Mouse (Mus musculus) natural killer cell, adult 2 months (primary cell): Measurements from ENCODE around the gene Alkbh6.

Experiments used
- DNase-seq, 2 experiments: peaks; one replicate each; pipeline ENCODE4 v3.0.0; 2022; ENCODE audit warnings: low spot score in 2 of 2

Gene Alkbh6

DNA sequence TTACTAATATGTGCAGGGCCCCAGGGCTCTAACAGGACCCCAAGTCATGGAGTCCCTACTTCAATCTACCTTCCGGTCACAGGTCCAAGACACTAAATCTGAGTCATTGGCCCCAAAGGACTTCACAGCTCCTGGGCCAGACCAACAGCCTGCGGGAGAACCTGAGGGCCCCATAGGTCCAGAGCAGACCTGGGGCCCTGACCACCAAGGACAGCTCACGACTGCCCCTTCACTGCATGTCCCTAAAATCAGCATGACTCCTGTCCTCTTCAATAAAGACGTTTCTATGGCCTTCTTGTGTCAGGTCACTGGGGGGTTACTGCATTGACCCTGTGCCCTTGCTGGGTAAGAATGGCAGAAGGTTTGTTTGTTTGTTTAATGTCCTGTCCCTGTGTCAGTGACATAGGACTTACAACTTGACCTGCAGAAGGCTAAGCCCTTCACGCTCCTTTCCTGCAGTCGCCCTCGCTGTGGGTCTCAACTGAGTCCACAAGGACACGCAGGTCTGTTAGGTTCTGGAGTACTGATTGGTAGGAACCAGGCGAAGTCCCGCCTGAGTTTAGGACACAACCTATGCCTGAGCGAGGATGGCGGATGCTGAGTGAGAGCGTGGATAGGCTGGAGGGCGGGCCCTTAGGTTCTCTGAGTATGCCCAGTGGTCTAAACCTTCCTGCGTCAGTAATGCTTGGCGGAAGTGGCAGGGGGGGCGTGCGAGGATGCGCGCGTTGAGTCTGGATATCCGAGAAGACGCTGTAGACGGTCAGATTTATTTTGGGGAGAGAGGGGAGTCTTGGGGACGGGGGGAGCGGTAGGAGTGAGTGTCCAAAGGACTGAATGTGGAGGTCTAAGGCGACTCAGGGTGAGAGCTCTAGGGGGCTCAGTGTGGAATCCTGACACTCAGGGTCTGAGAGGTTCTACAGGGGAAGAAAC lies at the start of gene Alkbh6:
Gene Alkbh6, plus strand, starts transcription at position 642 of the 930 bp plus-strand sequence.
- DNase-seq: peak; percentile 92 to 93

GRCm38 (mm10) chr7:30265041-30265440 lies 43.5 kb upstream of the Alkbh6 start:
- DNase-seq: no peak

DNA sequence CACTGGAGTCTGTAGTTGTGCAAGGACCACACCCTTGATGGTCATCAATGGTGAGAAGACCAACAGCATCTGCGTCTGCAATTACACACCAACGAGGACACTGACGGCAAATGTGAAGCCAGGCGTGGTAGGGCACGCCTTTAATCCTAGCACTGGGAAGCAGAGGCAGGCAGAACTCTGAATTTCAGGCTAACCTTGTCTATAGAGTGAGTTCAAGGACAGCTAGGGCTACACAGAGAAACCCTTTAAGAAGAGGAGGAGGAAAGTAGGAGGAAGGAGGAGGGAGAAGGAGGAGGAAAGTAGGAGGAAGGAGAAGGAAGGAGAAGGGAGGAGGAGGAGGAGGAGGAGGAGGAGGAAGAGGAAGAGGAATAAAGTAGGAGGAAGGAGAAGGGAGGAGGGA lies 43.0 kb upstream of the Alkbh6 start:
- no peak for DNase-seq

GRCm38 (mm10) chr7:30265935-30266334 lies 42.6 kb upstream of the Alkbh6 start:
- no peak for DNase-seq

DNA sequence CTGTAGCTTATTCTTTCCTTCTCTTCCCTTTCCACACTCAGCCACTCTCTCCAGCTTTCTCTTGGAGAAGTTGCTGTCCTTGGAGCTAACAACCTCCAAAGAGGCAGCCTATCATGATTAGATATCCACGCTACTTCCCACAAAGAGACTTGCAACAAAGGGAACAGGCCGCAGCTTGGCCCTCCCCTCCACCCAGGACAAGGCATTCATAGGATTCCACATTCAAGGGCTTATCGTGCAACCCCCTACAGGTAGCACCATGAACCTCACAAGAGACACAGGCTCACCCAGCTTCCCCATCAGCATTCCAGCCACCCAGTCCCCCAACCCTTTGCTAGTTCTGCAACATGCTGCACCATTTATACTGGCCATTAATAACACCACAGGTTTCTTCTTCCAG lies 41.7 kb upstream of the Alkbh6 start:
- DNase-seq: no peak

DNA sequence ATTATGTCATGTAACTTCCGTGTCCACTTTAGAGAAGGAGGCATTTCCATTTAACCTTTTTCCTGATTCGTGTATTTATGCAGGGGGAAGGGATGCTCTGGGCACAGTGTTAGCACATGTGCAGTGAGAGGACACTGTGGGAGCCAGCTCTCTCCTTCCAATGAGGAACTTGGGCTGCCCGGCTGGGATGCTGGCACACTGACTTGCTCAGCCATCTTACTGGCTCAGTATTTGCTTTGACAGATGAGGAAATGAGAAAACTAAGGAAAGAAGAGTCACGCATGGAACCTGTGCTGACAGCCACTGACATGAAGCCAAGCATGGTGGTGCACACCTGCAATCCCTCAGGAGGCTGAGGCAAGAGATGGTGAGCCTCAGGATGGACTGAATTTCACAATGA lies 38.9 kb upstream of the Alkbh6 start:
- no peak for DNase-seq

DNA sequence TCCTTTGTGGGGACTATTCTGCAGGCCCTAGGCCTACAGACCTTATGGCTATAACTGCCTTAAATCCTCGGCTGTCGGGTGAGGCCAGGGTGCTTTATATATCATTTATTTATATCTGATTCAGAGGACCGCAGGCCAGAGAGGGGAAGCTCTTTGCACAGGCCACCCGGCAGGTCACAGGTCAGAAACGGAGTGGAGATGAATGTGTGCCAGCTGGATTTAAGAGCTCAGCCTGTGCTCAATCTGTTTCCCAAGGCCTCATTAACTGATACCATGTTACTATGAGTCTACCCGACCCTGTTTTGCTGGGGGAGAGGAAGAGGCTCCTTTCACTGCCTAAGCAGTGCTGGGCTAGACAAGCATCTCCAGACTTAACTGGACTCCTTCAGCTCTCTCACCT lies 34.1 kb upstream of the Alkbh6 start:
- DNase-seq: no peak

DNA sequence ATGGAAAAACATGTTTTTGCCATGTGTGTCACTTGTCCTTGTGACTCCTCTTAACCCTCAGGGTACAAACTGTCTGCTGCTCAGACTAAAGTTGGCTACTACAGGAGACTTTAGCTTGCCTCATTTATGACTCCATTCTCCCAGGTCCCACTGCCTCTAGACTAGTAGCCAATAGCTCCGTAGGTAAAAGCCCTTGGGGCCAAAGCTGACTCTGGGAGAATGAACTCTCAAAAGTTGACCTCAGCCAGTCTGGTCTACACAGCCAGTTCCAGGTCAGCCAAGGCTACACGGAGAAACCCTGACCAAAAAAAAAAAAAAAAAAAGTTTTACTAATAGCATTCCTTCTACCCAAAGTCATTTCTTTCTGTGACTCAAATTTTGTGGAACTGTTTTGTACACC lies 29.6 kb upstream of the Alkbh6 start:
- DNase-seq: no peak

DNA sequence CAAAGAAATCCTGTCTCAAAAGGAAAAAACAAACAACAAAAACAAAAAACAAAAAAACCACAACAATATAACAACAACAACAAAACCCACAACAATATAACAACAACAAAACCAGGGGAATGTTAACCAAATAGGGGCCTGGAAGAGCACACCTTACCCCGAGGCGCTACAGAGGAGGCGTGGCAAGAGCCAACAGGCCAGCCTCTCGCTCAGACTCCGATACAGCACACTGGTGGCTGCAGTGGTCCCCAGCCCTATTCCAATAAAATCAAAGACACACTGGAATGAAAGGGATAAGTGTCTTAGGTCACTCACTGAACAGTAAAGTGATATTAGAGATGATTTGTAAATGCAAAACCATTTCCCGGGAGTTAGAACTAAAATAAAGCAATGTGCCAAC lies 29.0 kb upstream of the Alkbh6 start:
- DNase-seq: no peak

GRCm38 (mm10) chr7:30279951-30280669 lies 28.4 kb upstream of the Alkbh6 start, which contains the start of the genes Thap8 and Wdr62:
Thap8 (plus strand) TSS chr7:30280094.
Wdr62 (minus strand) TSS chr7:30280419.
- peak; percentile 90 to 92 for DNase-seq

DNA sequence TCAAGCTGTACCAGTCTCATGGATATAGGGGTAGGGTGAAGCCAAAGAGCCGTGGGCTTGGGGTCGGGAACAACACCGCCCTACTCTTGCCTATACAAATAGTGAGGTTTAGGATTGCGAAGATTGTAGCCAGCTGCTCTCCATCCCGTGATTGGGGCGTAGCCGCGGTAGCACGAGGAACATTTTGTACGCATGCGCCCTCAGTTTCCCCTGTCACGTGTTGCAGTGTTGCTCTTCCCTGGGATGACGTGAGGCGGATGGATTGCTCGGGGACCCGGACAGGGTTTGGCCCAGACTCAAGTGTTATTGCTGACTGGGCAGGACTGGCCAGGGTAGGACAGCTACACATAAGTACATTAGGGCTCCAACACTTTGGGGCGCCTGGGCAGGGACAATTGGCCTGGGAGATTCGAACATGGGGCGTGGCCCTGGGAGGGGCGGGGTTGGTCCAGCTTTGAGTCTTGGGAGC lies 27.8 kb upstream of the Alkbh6 start:
- DNase-seq: peak; percentile 67 to 83

DNA sequence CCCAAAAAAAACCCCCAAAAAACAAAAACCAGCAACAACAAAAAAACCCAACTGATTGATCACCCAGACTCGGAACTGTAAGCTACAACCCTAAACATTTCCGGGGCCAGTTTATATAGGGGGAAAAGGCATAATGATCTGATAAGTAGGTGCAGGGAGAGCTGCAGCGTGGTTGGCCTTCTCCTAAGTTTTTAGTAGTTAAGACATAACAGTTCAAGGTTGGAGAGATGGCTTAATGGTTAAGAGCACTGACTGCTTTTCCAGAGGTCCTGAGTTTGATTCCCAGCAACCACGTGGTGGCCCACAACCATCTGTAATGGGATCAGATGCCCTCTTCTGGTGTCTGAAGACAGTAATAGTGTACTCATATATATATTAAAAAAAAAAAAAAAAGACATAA lies 27.0 kb upstream of the Alkbh6 start:
- no peak for DNase-seq

GRCm38 (mm10) chr7:30282740-30283139 lies 25.8 kb upstream of the Alkbh6 start:
- DNase-seq: no peak

GRCm38 (mm10) chr7:30286701-30287410 lies 21.7 kb upstream of the Alkbh6 start:
- DNase-seq: no peak

DNA sequence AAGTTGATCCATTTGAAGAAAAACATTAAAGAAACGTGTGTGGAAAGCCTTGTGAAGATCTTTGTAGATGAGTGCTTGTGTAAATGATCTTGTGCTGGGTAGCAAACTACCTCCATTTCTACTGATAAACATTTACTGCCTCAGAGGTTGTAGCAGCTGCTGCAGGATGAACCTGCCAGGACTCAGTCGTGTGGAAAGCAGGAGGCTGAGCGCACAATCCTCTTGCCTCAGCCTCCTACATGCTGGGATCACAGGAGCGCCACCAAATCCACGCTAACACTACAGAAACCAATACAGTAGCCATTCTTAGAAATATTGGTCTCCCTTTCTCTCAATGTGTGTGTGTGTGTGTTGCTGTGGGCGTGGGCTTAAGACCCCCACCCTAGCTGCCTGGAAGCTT lies 20.5 kb upstream of the Alkbh6 start:
- DNase-seq: no peak

DNA sequence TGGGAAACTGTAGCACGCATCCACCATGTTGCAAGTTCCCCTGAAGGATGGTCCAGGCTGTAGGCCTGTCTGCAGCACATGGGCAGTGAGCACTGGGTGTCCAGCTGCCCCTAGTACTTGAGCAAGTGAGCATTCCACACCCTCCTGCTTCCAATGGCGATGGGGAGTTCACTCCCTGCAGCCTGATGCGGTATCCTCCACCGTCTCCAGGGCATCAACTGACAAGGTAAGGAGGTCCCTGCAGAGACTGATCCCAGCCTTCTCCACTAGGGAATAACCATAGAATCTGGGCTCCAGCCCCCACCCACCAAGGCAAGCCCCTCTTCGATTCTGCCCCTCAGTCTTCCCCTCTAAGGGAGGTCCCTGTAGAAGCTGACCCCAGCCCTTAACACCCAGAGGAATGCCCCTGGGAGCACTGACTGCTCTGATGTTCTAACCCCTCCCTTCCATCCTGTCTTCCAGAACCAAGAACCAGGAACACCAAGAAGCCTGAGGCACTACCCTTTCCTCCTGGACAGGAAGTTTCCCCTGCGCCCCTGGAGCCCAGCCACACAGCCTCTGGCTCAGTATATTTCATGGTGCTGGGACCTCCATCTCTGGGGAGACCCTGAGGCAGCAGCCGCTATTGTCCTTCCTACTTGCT lies 19.3 kb upstream of the Alkbh6 start:
- DNase-seq: no peak

DNA sequence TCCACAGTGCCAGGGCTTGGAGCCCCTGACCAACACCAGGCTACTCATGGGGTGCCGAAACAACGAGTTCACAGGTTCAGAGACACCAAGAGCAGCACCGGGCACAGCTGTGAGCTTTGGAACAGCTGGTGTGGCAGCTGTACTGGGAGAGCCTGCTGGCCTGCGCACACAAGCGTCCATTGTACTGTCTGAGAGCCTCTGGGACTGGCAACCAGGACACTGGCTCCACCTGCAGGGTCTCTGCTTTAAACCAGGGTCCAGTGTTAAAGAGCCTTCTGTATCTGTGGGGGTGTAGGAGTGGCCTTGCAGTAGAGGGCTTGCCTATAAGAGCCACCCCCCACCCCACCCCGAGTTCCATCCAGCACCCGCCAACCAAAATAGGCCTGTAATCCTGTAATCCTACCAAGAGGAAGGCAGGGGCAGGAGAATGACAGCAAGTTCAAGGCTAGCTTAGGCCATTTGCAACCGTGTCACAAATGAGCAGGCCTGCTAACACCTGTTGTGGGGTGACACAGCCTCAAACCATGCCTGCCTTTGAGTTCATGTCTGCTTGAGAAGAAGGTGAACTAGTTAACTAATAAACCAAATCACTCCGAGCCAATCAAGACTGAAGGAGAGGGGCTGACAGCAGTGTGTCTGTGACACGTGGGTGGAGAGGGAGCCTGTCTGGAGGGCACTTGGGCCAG lies 18.7 kb upstream of the Alkbh6 start:
- DNase-seq: no peak

GRCm38 (mm10) chr7:30291215-30292131 lies 17.0 kb upstream of the Alkbh6 start, which contains the start of gene Clip3:
Clip3 (plus strand) TSS chr7:30291728.
- no peak for DNase-seq

DNA sequence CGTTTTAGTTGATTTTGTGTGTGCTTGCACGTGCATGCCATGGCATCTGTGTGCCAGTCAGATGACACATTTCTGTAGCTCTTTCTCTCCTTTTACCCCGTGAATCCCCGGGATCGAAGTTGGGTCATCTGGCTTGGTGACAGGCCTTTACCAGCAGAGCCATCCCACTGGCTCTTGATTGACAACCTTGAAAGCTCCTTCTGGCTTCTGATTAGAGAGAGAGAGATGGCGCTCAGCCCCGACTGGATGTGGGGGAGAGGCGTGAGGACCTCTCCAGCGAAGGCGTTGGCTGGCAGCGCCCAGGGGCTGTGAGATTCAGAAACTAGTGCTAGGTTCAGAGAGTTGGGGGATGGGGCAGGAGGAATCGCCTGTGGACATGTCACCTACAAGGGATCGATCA lies 14.7 kb upstream of the Alkbh6 start:
- DNase-seq: no peak

GRCm38 (mm10) chr7:30294296-30294695 lies 14.2 kb upstream of the Alkbh6 start:
- DNase-seq: no peak
